Mouse (Mus musculus): ENCODE measurements around the gene Golga2. TPM values are rescaled to one million over a fixed set of nuclear protein-coding genes. Genes with fewer than 3 reads are reported as not detected.
A peak's percentile ranks its signal among the peaks of the same experiment; 100 is the strongest.

Gene Golga2
- polyA plus RNA-seq, 1 experiment from 2014 or later: 22.0 TPM

DNA sequence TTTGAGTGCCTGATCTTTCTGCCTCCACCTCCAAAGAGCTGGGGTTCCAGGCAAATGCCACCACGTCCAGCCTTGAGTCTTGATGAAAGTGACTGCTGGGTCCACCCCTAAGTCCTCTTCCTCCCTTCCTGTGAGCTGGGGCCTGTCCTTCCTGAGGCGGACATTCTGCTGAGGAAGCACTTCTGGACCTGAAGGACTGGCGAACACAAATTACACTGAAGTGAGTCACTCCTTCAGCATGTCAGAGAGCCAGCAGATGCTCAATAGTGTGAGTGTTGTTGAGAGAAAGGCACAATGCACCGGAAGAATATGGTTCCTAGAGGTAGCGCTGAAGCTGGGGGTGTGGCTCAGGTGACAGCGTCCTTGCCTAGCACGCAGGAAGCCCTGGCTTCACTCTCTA, 38.2 kb downstream of the Golga2 start:
- Histone ChIP-seq H3K4me1 (peaks cover 34% of the 10 kb centered on the region), H3K27ac (peak overlapping the region; percentile 23; the same call in 1 of the 2 replicates), H3K9me3 (no peaks in the 10 kb centered on the region), H3K4me3 (no peak overlapping the region), H3K36me3 (no peaks in the 10 kb centered on the region), H3K27me3 (ENCODE audit: insufficient read depth, poor library complexity, severe bottlenecking) (peaks cover 16% of the 10 kb centered on the region)
- DNase-seq (ENCODE audit: low spot score): no peak
- WGBS: 46% methylated on average over 7 of the region's 7 CpGs

- peaks cover 16% of the 10 kb centered on the region for H3K27me3 ChIP-seq (ENCODE audit: insufficient read depth, poor library complexity, severe bottlenecking)
Measured at GRCm38 (mm10) chr2:32327200-32327599, 40.0 kb downstream of the Golga2 start.

GRCm38 (mm10) chr2:32328911-32329460, 41.8 kb downstream of the Golga2 start:
- Histone ChIP-seq H3K4me1 (peaks cover 17% of the 10 kb centered on the region), H3K27me3 (ENCODE audit: insufficient read depth, poor library complexity, severe bottlenecking) (peaks cover 27% of the 10 kb centered on the region), H3K27ac (peak overlapping the region; percentile 25), H3K4me3 (no peak overlapping the region), H3K9me3 (no peaks in the 10 kb centered on the region), H3K36me3 (no peaks in the 10 kb centered on the region)
- 37% methylated on average over 13 of the region's 13 CpGs for WGBS
- no peak for DNase-seq (ENCODE audit: low spot score)

More at GRCm38 (mm10) chr2:32327200-32327599, 40.0 kb downstream of the Golga2 start:
- H3K36me3 ChIP-seq: no peaks in the 10 kb centered on the region
- 82% methylated on average over 4 of the region's 4 CpGs for WGBS
- H3K4me1 ChIP-seq: peaks cover 21% of the 10 kb centered on the region
- H3K4me3 ChIP-seq: no peak overlapping the region
- H3K27ac ChIP-seq: no peak overlapping the region
- no peaks in the 10 kb centered on the region for H3K9me3 ChIP-seq
- no peak for DNase-seq (ENCODE audit: low spot score)

- 37% methylated on average over 6 of the region's 6 CpGs for WGBS
- Histone ChIP-seq H3K27ac (peak overlapping the region; percentile 25), H3K4me3 (no peak overlapping the region), H3K4me1 (peaks cover 17% of the 10 kb centered on the region), H3K9me3 (no peaks in the 10 kb centered on the region), H3K27me3 (ENCODE audit: insufficient read depth, poor library complexity, severe bottlenecking) (peaks cover 32% of the 10 kb centered on the region), H3K36me3 (no peaks in the 10 kb centered on the region)
- DNase-seq (ENCODE audit: low spot score): no peak
Measured at GRCm38 (mm10) chr2:32329531-32329930, 42.3 kb downstream of the Golga2 start.

GRCm38 (mm10) chr2:32332159-32332558, 45.0 kb downstream of the Golga2 start:
- 0 out of 2 replicates have a peak, but pooled peaks cover 2% of the 10 kb centered on the region for H3K36me3 ChIP-seq
- no peaks in the 10 kb centered on the region for H3K9me3 ChIP-seq
- DNase-seq (ENCODE audit: low spot score): no peak
- no peak overlapping the region for H3K27ac ChIP-seq
- H3K27me3 ChIP-seq (ENCODE audit: insufficient read depth, poor library complexity, severe bottlenecking): peaks cover 58% of the 10 kb centered on the region
- WGBS: 81% methylated on average over 5 of the region's 5 CpGs
- no peak overlapping the region for H3K4me3 ChIP-seq
- peaks cover 23% of the 10 kb centered on the region for H3K4me1 ChIP-seq

DNA sequence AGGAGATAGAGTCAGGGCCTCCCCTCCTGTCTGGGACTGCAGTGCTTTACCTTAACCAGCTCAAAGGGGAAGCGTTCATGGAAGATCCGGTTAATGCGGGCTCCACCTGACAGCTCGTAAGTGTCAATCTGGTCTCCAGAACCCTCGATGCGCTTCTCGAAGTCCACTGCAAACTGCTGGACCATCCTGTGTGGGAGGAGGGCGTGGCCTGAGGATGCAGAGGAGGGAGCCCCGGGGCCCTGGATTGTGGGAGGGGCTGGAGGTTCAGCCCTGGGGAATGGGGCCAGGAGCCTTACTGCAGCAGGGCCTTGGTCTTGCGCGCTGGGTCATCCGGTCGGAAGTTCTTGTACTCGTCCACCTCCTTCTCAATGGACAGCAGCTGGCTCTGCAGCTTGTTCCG, 48.7 kb downstream of the Golga2 start:
- Histone ChIP-seq H3K9me3 (no peaks in the 10 kb centered on the region), H3K36me3 (0 out of 2 replicates have a peak, but pooled peaks cover 6% of the 10 kb centered on the region), H3K4me3 (no peak overlapping the region), H3K27ac (no peak overlapping the region), H3K27me3 (ENCODE audit: insufficient read depth, poor library complexity, severe bottlenecking) (peaks cover 73% of the 10 kb centered on the region), H3K4me1 (peaks cover 6% of the 10 kb centered on the region; the same call in 1 of the 2 replicates)
- WGBS: 43% methylated on average over 15 of the region's 15 CpGs
- DNase-seq (ENCODE audit: low spot score): no peak

- no peak for DNase-seq (ENCODE audit: low spot score)
- Histone ChIP-seq H3K9me3 (no peaks in the 10 kb centered on the region), H3K4me3 (no peak overlapping the region), H3K27ac (no peak overlapping the region), H3K36me3 (0 out of 2 replicates have a peak, but pooled peaks cover 6% of the 10 kb centered on the region), H3K4me1 (peaks cover 6% of the 10 kb centered on the region; the same call in 1 of the 2 replicates), H3K27me3 (ENCODE audit: insufficient read depth, poor library complexity, severe bottlenecking) (peaks cover 73% of the 10 kb centered on the region)
- WGBS: 34% methylated on average over 26 of the region's 26 CpGs
Measured at GRCm38 (mm10) chr2:32339912-32340642, 52.9 kb downstream of the Golga2 start.

DNA sequence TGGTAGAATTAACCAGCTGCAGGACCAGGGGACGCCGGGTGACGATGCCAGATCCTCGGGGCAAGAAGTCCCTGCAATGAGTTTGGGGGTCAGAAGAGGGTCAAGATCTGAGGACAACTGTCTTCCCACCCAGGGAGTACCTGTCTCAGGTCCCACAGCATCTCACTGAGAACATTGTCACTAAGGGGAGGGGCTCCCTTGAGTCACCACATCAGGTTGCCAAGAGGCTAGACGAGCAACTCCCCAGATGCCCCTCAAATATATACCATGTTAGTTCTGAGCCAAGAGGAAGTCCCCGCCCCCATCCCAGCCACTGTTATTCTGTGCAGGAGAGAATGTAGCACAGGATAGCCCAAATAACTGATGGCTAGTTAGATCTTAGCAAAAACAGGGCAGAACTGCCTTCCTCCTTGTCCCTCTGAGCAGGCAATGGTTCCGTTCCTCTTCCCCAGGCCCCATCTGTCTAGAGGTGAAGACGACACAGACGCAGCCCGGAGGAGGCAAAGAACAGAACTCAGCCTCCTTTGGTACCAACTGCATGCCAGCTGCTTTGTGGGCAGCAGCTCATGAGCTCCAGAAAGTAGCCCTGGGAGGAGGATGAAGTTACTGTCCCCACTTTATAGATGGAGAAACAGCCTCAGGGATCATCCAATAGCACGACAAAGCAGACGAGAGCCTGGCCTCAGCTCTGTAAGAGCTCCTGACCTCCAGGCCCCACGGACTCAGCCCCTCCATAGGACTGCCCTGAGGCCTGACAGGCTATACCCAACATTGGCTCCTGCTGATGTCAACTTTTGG, 53.9 kb downstream of the Golga2 start:
- Histone ChIP-seq H3K4me1 (peaks cover 3% of the 10 kb centered on the region; the same call in 1 of the 2 replicates), H3K27me3 (ENCODE audit: insufficient read depth, poor library complexity, severe bottlenecking) (peaks cover 64% of the 10 kb centered on the region), H3K27ac (no peak overlapping the region), H3K4me3 (no peak overlapping the region), H3K9me3 (no peaks in the 10 kb centered on the region), H3K36me3 (0 out of 2 replicates have a peak, but pooled peaks cover 4% of the 10 kb centered on the region)
- no peak for DNase-seq (ENCODE audit: low spot score)
- WGBS: 75% methylated on average over 13 of the region's 13 CpGs

DNA sequence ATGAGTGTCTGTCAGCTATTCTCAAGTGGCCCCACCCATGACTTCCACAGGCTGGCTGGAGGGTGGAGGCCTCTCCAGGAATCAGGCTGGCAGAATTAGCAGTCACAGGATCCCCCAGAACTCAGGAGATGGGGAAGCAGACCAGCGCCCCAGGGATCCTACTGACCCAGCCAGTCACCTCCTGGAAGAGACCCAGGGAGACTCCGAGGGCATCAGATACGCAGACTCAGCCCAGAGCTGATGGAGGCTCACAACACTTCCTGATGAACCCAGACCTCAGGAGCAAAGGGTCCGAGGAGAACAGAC, 54.4 kb downstream of the Golga2 start:
- no peaks in the 10 kb centered on the region for H3K4me1 ChIP-seq
- H3K36me3 ChIP-seq: 0 out of 2 replicates have a peak, but pooled peaks cover 4% of the 10 kb centered on the region
- H3K27me3 ChIP-seq (ENCODE audit: insufficient read depth, poor library complexity, severe bottlenecking): peaks cover 60% of the 10 kb centered on the region
- no peaks in the 10 kb centered on the region for H3K9me3 ChIP-seq
- no peak for DNase-seq (ENCODE audit: low spot score)
- WGBS: 80% methylated on average over 4 of the region's 4 CpGs
- no peak overlapping the region for H3K27ac ChIP-seq
- no peak overlapping the region for H3K4me3 ChIP-seq

GRCm38 (mm10) chr2:32342039-32342438, 54.9 kb downstream of the Golga2 start:
- 83% methylated on average over 4 of the region's 4 CpGs for WGBS
- no peaks in the 10 kb centered on the region for H3K4me1 ChIP-seq
- H3K9me3 ChIP-seq: no peaks in the 10 kb centered on the region
- no peak overlapping the region for H3K27ac ChIP-seq
- H3K36me3 ChIP-seq: 0 out of 2 replicates have a peak, but pooled peaks cover 4% of the 10 kb centered on the region
- no peak for DNase-seq (ENCODE audit: low spot score)
- no peak overlapping the region for H3K4me3 ChIP-seq
- peaks cover 60% of the 10 kb centered on the region for H3K27me3 ChIP-seq (ENCODE audit: insufficient read depth, poor library complexity, severe bottlenecking)

- H3K36me3 ChIP-seq: 0 out of 2 replicates have a peak, but pooled peaks cover 2% of the 10 kb centered on the region
- no peak overlapping the region for H3K4me3 ChIP-seq
- no peaks in the 10 kb centered on the region for H3K9me3 ChIP-seq
- DNase-seq (ENCODE audit: low spot score): no peak
- H3K4me1 ChIP-seq: no peaks in the 10 kb centered on the region
- H3K27ac ChIP-seq: no peak overlapping the region
- peaks cover 61% of the 10 kb centered on the region for H3K27me3 ChIP-seq (ENCODE audit: insufficient read depth, poor library complexity, severe bottlenecking)
- 67% methylated on average over 6 of the region's 6 CpGs for WGBS
Measured at GRCm38 (mm10) chr2:32342539-32343350, 55.6 kb downstream of the Golga2 start.

DNA sequence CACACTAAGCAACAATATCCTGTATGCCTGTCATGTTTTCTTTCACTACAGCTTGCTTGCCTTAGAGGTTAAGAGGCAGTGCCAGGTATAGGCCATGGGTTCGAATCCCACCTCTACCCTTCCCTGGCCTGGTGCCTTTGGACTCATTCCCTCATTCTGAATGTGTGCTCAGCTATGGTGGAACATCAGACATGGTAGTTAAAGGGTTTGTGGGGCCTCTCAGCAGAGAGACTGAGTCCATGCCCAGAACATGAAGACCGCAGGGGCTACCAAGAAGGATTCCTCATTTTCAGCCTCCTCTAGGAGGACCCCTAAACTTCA, 56.1 kb downstream of the Golga2 start:
- peaks cover 65% of the 10 kb centered on the region for H3K27me3 ChIP-seq (ENCODE audit: insufficient read depth, poor library complexity, severe bottlenecking)
- WGBS: 90% methylated on average over 2 of the region's 2 CpGs
- no peaks in the 10 kb centered on the region for H3K36me3 ChIP-seq
- DNase-seq (ENCODE audit: low spot score): no peak
- no peaks in the 10 kb centered on the region for H3K4me1 ChIP-seq
- no peak overlapping the region for H3K4me3 ChIP-seq
- H3K27ac ChIP-seq: no peak overlapping the region
- H3K9me3 ChIP-seq: no peaks in the 10 kb centered on the region

All from heart, embryonic 10.5 days (tissue).